Comparison of ENCODE assay signal across 19 mouse cellular contexts in the genomic region with DNA sequence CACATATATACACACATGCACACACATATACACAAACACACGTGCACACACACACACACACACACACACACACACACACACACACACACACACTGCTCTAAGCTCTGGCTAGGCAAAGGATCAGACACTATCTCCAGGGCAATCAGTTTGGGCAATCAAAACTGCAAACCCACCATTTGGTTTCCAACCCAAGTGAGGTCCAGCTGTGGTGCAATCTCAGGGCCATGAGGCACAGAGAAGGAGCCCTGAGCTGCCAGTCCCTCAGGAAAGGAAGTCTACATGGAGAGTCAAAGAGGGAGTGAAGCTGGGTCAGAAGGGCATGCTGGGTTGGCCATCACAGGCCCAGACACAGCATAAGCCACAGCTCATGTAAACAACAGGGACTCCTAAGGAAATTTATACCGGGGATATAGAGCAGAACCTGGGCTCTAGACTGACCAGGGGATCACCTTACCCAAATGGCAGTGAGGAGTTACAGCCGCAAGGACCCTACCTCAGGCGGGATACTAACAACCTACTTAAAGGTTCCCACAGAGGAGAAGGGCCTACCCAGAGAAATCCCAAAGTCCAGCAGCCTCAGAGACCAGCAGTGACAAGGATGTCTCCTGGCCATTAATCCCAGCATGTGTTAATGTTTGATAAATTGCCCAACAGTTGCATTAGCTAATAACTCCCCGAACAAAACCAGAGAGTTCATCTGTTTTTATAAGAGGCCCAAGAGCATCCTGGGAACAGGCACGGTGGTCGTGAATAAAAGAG. TPM values are rescaled to one million over a fixed set of nuclear protein-coding genes. Genes with fewer than 3 reads are reported as not detected.
DNase-seq lines count a peak whose midpoint lies in the region; ATAC-seq and TF ChIP-seq lines count a peak whose summit lies in the region.
"Had no signal": no experiment of that assay in that cellular context is flagged by ENCODE, and none has a peak within 500 bp of the region (broad histone marks: within the 10 kb centered on the region; RNA-seq: fewer than 3 reads in every experiment).

No protein-coding gene starts in this region.

- H3K36me3 ChIP-seq in hindbrain, embryonic 10.5 days, result no peaks in the 10 kb centered on the region
- no peaks in the 10 kb centered on the region for H3K36me3 ChIP-seq in hindbrain, embryonic 13.5 days
- no peaks in the 10 kb centered on the region for H3K36me3 ChIP-seq in liver, postnatal 0 days (replicated peaks; ENCODE audit: insufficient read depth, low read length)
- H3K36me3 ChIP-seq in liver, embryonic 12.5 days, result no peaks in the 10 kb centered on the region
- H3K36me3 ChIP-seq in embryonic facial prominence, embryonic 12.5 days, result no peaks in the 10 kb centered on the region
- H3K36me3 ChIP-seq: heart, embryonic 12.5 days; hindbrain, embryonic 15.5 days; midbrain, embryonic 12.5 days had no signal

- WGBS in hindbrain, embryonic 10.5 days, result 58% methylated on average over 7 of the region's 7 CpGs
- WGBS in hindbrain, embryonic 13.5 days, result 52% methylated on average over 7 of the region's 7 CpGs
- 63% methylated on average over 7 of the region's 7 CpGs for WGBS in liver, postnatal 0 days (ENCODE audit: insufficient replicate concordance)
- WGBS in liver, embryonic 12.5 days (ENCODE audit: insufficient replicate concordance), result 60% methylated on average over 7 of the region's 7 CpGs
- 20% methylated on average over 7 of the region's 7 CpGs for WGBS in embryonic facial prominence, embryonic 12.5 days

- no peak overlapping the region for H3K4me3 ChIP-seq in hindbrain, embryonic 10.5 days
- H3K4me3 ChIP-seq in hindbrain, embryonic 13.5 days, result no peak overlapping the region
- H3K4me3 ChIP-seq in liver, postnatal 0 days (ENCODE audit: low read depth, low read length), result no peak overlapping the region
- H3K4me3 ChIP-seq in liver, embryonic 12.5 days, result no peak overlapping the region
- no peak overlapping the region for H3K4me3 ChIP-seq in embryonic facial prominence, embryonic 12.5 days
- H3K4me3 ChIP-seq: heart, embryonic 12.5 days; hindbrain, embryonic 15.5 days; midbrain, embryonic 12.5 days had no signal

- ATAC-seq in hindbrain, embryonic 13.5 days (ENCODE audit: low FRiP score), result no peak
- peak; percentile 66 for ATAC-seq in liver, postnatal 0 days
- no peak for ATAC-seq in liver, embryonic 12.5 days
- ATAC-seq in embryonic facial prominence, embryonic 12.5 days (ENCODE audit: insufficient number of reproducible peaks, insufficient read depth, low FRiP score, low TSS enrichment), result no peak
- peak; percentile 52 for ATAC-seq in granulocyte monocyte progenitor cell, adult 5-6 weeks (replicated peaks; ENCODE audit: poor library complexity, severe bottlenecking)
- ATAC-seq: Patski had no signal

- DNase-seq in hindbrain, embryonic 10.5 days (ENCODE audit: low spot score), result no peak
- DNase-seq in liver, postnatal 0 days, result no peak
- no peak for DNase-seq in adipocyte (ENCODE audit: low spot score)
- no peak for DNase-seq in testis, postnatal 10 days (ENCODE audit: low spot score)
- DNase-seq: cerebellum, postnatal 25 days; layer of hippocampus, adult 9-11 months; lung, postnatal 10 days; thymus, adult 2 months had no signal

- no peak overlapping the region for H3K9ac ChIP-seq in hindbrain, embryonic 13.5 days
- H3K9ac ChIP-seq in liver, postnatal 0 days (replicated peaks), result no peak overlapping the region
- H3K9ac ChIP-seq in liver, embryonic 12.5 days, result no peak overlapping the region
- H3K9ac ChIP-seq in embryonic facial prominence, embryonic 12.5 days, result no peak overlapping the region
- H3K9ac ChIP-seq: heart, embryonic 12.5 days; hindbrain, embryonic 15.5 days; midbrain, embryonic 12.5 days had no signal

- H3K4me2 ChIP-seq in hindbrain, embryonic 13.5 days, result no peak overlapping the region
- no peak overlapping the region for H3K4me2 ChIP-seq in liver, postnatal 0 days (ENCODE audit: low read depth, low read length)
- H3K4me2 ChIP-seq in liver, embryonic 12.5 days, result no peak overlapping the region
- no peak overlapping the region for H3K4me2 ChIP-seq in embryonic facial prominence, embryonic 12.5 days (replicated peaks)
- H3K4me2 ChIP-seq: heart, embryonic 12.5 days; hindbrain, embryonic 15.5 days; liver, embryonic 11.5 days; midbrain, embryonic 12.5 days had no signal

- TF ChIP-seq CTCF in liver, postnatal 0 days (IDR thresholded peaks at IDR 0.05; ENCODE audit: low read depth), result no peak

- TF ChIP-seq EP300 in liver, postnatal 0 days (IDR thresholded peaks at IDR 0.05; ENCODE audit: low read depth), result no peak

- peaks cover 44% of the 10 kb centered on the region for H3K4me1 ChIP-seq in hindbrain, embryonic 10.5 days (replicated peaks)
- H3K4me1 ChIP-seq in hindbrain, embryonic 13.5 days (replicated peaks), result peaks cover 14% of the 10 kb centered on the region; the same call in 1 of the 2 replicates
- H3K4me1 ChIP-seq in liver, postnatal 0 days (ENCODE audit: insufficient read depth), result no peaks in the 10 kb centered on the region
- no peaks in the 10 kb centered on the region for H3K4me1 ChIP-seq in liver, embryonic 12.5 days
- peaks cover 39% of the 10 kb centered on the region for H3K4me1 ChIP-seq in embryonic facial prominence, embryonic 12.5 days

- peak overlapping the region; percentile 62; the same call in 1 of the 2 replicates for H3K27ac ChIP-seq in hindbrain, embryonic 10.5 days
- H3K27ac ChIP-seq in hindbrain, embryonic 13.5 days, result no peak overlapping the region
- H3K27ac ChIP-seq in liver, postnatal 0 days (ENCODE audit: low read depth), result no peak overlapping the region
- no peak overlapping the region for H3K27ac ChIP-seq in liver, embryonic 12.5 days
- peak overlapping the region; percentile 70 for H3K27ac ChIP-seq in embryonic facial prominence, embryonic 12.5 days
- H3K27ac ChIP-seq: hindbrain, embryonic 15.5 days; midbrain, embryonic 12.5 days had no signal

- H3K9me3 ChIP-seq in hindbrain, embryonic 10.5 days, result no peaks in the 10 kb centered on the region
- no peaks in the 10 kb centered on the region for H3K9me3 ChIP-seq in hindbrain, embryonic 13.5 days
- no peaks in the 10 kb centered on the region for H3K9me3 ChIP-seq in liver, postnatal 0 days (ENCODE audit: low read length)
- no peaks in the 10 kb centered on the region for H3K9me3 ChIP-seq in liver, embryonic 12.5 days (replicated peaks)
- no peaks in the 10 kb centered on the region for H3K9me3 ChIP-seq in embryonic facial prominence, embryonic 12.5 days
- H3K9me3 ChIP-seq: heart, embryonic 12.5 days; hindbrain, embryonic 15.5 days; midbrain, embryonic 12.5 days had no signal

- peaks cover 35% of the 10 kb centered on the region for H3K27me3 ChIP-seq in hindbrain, embryonic 10.5 days (ENCODE audit: insufficient read depth, poor library complexity, severe bottlenecking)
- peaks cover 19% of the 10 kb centered on the region for H3K27me3 ChIP-seq in hindbrain, embryonic 13.5 days
- H3K27me3 ChIP-seq in liver, postnatal 0 days (ENCODE audit: insufficient read depth, low read length), result no peaks in the 10 kb centered on the region
- 0 out of 2 replicates have a peak, but pooled peaks cover 3% of the 10 kb centered on the region for H3K27me3 ChIP-seq in liver, embryonic 12.5 days (replicated peaks)
- peaks cover 31% of the 10 kb centered on the region for H3K27me3 ChIP-seq in embryonic facial prominence, embryonic 12.5 days
- H3K27me3 ChIP-seq: heart, embryonic 12.5 days; hindbrain, embryonic 15.5 days; midbrain, embryonic 12.5 days; Patski had no signal

RNA-seq across cellular contexts. Expression of a gene that starts 42.6 kb away (rescaled TPM):
- polyA plus RNA-seq in hindbrain, embryonic 10.5 days (2016; fragmentation: Nextera tagmentation; extraction: Ambion mirVana), result not detected in 2 replicates
- not detected in 2 replicates for polyA plus RNA-seq in hindbrain, embryonic 13.5 days (2015; fragmentation: Nextera tagmentation; extraction: Ambion mirVana)
- not detected in 2 replicates for polyA plus RNA-seq in liver, postnatal 0 days (2015; fragmentation: Nextera tagmentation; extraction: Ambion mirVana)
- polyA plus RNA-seq in liver, embryonic 12.5 days (2016; fragmentation: Nextera tagmentation; extraction: Ambion mirVana), result not detected in 2 replicates
- not detected in 2 replicates for polyA plus RNA-seq in embryonic facial prominence, embryonic 12.5 days (2016; fragmentation: Nextera tagmentation; extraction: Ambion mirVana)
- total RNA-seq in granulocyte monocyte progenitor cell, adult 5-6 weeks (2014; fragmentation: Nextera tagmentation), result not detected in 2 replicates
- not detected in 2 replicates for total RNA-seq in granulocyte monocyte progenitor cell, adult 5-6 weeks (2017)
- total RNA-seq: adrenal gland, adult 2 months; gastrocnemius, adult 8-10 months had no signal
- polyA plus RNA-seq: adrenal gland, adult 2 months; heart, embryonic 12.5 days; hindbrain, embryonic 15.5 days; liver, embryonic 11.5 days; midbrain, embryonic 12.5 days; Patski; thymus, adult 2 months had no signal

Comparison
In these comparisons a context has a peak if more than half of its experiments do, and no peak if none do; other contexts are left out.
1. H3K27ac ChIP-seq: peak in hindbrain, embryonic 10.5 days (single experiment) and embryonic facial prominence, embryonic 12.5 days (single experiment); none in hindbrain, embryonic 13.5 days (single experiment), liver, postnatal 0 days (single experiment) and liver, embryonic 12.5 days (single experiment).
2. ATAC-seq: peak in liver, postnatal 0 days (single experiment) and granulocyte monocyte progenitor cell, adult 5-6 weeks (single experiment); none in hindbrain, embryonic 13.5 days (single experiment), liver, embryonic 12.5 days (single experiment) and embryonic facial prominence, embryonic 12.5 days (single experiment).